Mouse (Mus musculus): ENCODE results near the gene Gm20662.

- no peak for TF ChIP-seq GATA1 (IDR thresholded peaks at IDR 0.05; ENCODE audit: low read length)
- TF ChIP-seq TAL1 (IDR thresholded peaks at IDR 0.05; ENCODE audit: low read length): no peak
These were observed 61.1 kb downstream of the Gm20662 start for GRCm38 (mm10) chr9:108057262-108057562.

All from erythroblast, embryonic 14.5 days (primary cell).